Mouse (Mus musculus) midbrain, embryonic 12.5 days (tissue): ENCODE data around the gene Teddm1b. TPM values are rescaled to one million over a fixed set of nuclear protein-coding genes. Genes with fewer than 3 reads are reported as not detected.

Experiments used
- ATAC-seq: fragments of 200-750 bp; cut with Nextera tagmentation; 2 replicates; pipeline ENCODE4 v1.8.0; 2017; ENCODE audit warnings: low read depth, moderate TSS enrichment, moderate library complexity; ENCODE audit not compliant: low FRiP score
- H3K27ac ChIP-seq: fragments of 300-500 bp; sonication (generic); replicated peaks from 2 replicates; pipeline ENCODE4 v1.5.1; 2016; ENCODE audit warnings: mild to moderate bottlenecking
- H3K27me3 ChIP-seq: fragments of 300-500 bp; sonication (generic); 2 replicates; pipeline ENCODE4 v1.6.1; 2016; ENCODE audit warnings: mild to moderate bottlenecking
- H3K36me3 ChIP-seq: fragments of 300-500 bp; sonication (generic); 2 replicates; pipeline ENCODE4 v1.6.1; 2016
- H3K4me1 ChIP-seq: fragments of 300-500 bp; sonication (generic); 2 replicates; pipeline ENCODE4 v1.6.1; 2016
- H3K4me2 ChIP-seq: fragments of 300-500 bp; sonication (generic); replicated peaks from 2 replicates; pipeline ENCODE4 v1.6.1; 2016; ENCODE audit warnings: mild to moderate bottlenecking, moderate library complexity
- H3K4me3 ChIP-seq: fragments of 300-500 bp; sonication (generic); 2 replicates; pipeline ENCODE4 v1.5.1; 2016; ENCODE audit warnings: mild to moderate bottlenecking
- H3K9ac ChIP-seq: fragments of 300-500 bp; sonication (generic); replicated peaks from 2 replicates; pipeline ENCODE4 v1.6.1; 2016; ENCODE audit warnings: mild to moderate bottlenecking, moderate library complexity
- H3K9me3 ChIP-seq: fragments of 300-500 bp; sonication (generic); 2 replicates; pipeline ENCODE4 v1.6.1; 2016; ENCODE audit warnings: mild to moderate bottlenecking
- WGBS: fragments of 180-500 bp; shearing (Covaris S2); methylation state at CpG from one replicate; pipeline ENCODE4 v1.1.7; 2016; 5-methylcytosine and 5-hydroxymethylcytosine counted together
- polyA plus RNA-seq: library from polyadenylated mRNA; unstranded; fragments of >200 nt; fragmentation: Nextera tagmentation; extraction: Ambion mirVana; gene quantifications from 2 replicates; pipeline ENCODE4 v1.2.1, GENCODE M21; 2016

The Teddm1b gene
- polyA plus RNA-seq, 1 experiment from 2014 or later, result 2.7 TPM

GRCm38 (mm10) chr1:153891442-153891841, 17.3 kb downstream of the Teddm1b start, which contains the start of gene Teddm1a:
Gene Teddm1a (plus strand): TSS chr1:153891742.
- Histone ChIP-seq H3K4me3 (no peak within 1 kb of the TSS), H3K9me3 (no peaks in the 10 kb centered on the region), H3K4me2 (no peak within 1 kb of the TSS), H3K27ac (no peak within 1 kb of the TSS), H3K4me1 (0 out of 2 replicates have a peak, but pooled peaks cover 3% of the 10 kb centered on the region), H3K9ac (no peak within 1 kb of the TSS), H3K27me3 (peaks cover 8% of the 10 kb centered on the region), H3K36me3 (no peaks in the 10 kb centered on the region)
- WGBS, result 83% methylated on average over 4 of the region's 4 CpGs
- no peak for ATAC-seq

- WGBS, result 75% methylated on average over 2 of the region's 2 CpGs
These were observed 19.6 kb downstream of the Teddm1b start for GRCm38 (mm10) chr1:153893746-153894145.

GRCm38 (mm10) chr1:153894201-153894893, 20.2 kb downstream of the Teddm1b start:
- H3K36me3 ChIP-seq, result no peaks in the 10 kb centered on the region
- H3K27me3 ChIP-seq, result peaks cover 23% of the 10 kb centered on the region
- no peaks in the 10 kb centered on the region for H3K9me3 ChIP-seq
- 65% methylated on average over 8 of the region's 8 CpGs for WGBS
- H3K4me3 ChIP-seq, result no peak overlapping the region
- no peak overlapping the region for H3K9ac ChIP-seq
- H3K27ac ChIP-seq, result no peak overlapping the region
- 0 out of 2 replicates have a peak, but pooled peaks cover 9% of the 10 kb centered on the region for H3K4me1 ChIP-seq
- H3K4me2 ChIP-seq, result no peak overlapping the region
- ATAC-seq, result no peak

More at GRCm38 (mm10) chr1:153893746-153894145, 19.6 kb downstream of the Teddm1b start:
- ATAC-seq, result no peak
- H3K9me3 ChIP-seq, result no peaks in the 10 kb centered on the region
- no peak overlapping the region for H3K9ac ChIP-seq
- 0 out of 2 replicates have a peak, but pooled peaks cover 5% of the 10 kb centered on the region for H3K4me1 ChIP-seq
- H3K36me3 ChIP-seq, result no peaks in the 10 kb centered on the region
- H3K4me3 ChIP-seq, result no peak overlapping the region
- H3K27ac ChIP-seq, result no peak overlapping the region
- H3K4me2 ChIP-seq, result no peak overlapping the region
- peaks cover 23% of the 10 kb centered on the region for H3K27me3 ChIP-seq

- ATAC-seq, result no peak
- no peak overlapping the region for H3K9ac ChIP-seq
- WGBS, result 35% methylated on average over 5 of the region's 5 CpGs
These were observed 20.8 kb downstream of the Teddm1b start for GRCm38 (mm10) chr1:153894979-153895378.

GRCm38 (mm10) chr1:153897196-153897595, 23.1 kb downstream of the Teddm1b start:
- Histone ChIP-seq H3K9ac (no peak overlapping the region), H3K9me3 (no peaks in the 10 kb centered on the region), H3K4me2 (no peak overlapping the region), H3K4me3 (no peak overlapping the region), H3K4me1 (peaks cover 22% of the 10 kb centered on the region), H3K27me3 (peaks cover 23% of the 10 kb centered on the region), H3K27ac (no peak overlapping the region), H3K36me3 (no peaks in the 10 kb centered on the region)
- ATAC-seq, result no peak
- 84% methylated on average over 8 of the region's 8 CpGs for WGBS

More at GRCm38 (mm10) chr1:153894979-153895378, 20.8 kb downstream of the Teddm1b start:
- Histone ChIP-seq H3K27ac (no peak overlapping the region), H3K4me1 (0 out of 2 replicates have a peak, but pooled peaks cover 9% of the 10 kb centered on the region), H3K9me3 (no peaks in the 10 kb centered on the region), H3K4me2 (no peak overlapping the region), H3K27me3 (peaks cover 23% of the 10 kb centered on the region), H3K36me3 (no peaks in the 10 kb centered on the region), H3K4me3 (no peak overlapping the region)

GRCm38 (mm10) chr1:153898989-153899730, 25.0 kb downstream of the Teddm1b start:
- peak overlapping the region; percentile 85 for H3K4me3 ChIP-seq
- H3K9ac ChIP-seq, result peak overlapping the region; percentile 59
- H3K4me2 ChIP-seq, result peak overlapping the region; percentile 91
- ATAC-seq, result peak; percentile 56
- H3K9me3 ChIP-seq, result no peaks in the 10 kb centered on the region
- H3K36me3 ChIP-seq, result peaks cover 16% of the 10 kb centered on the region
- peaks cover 17% of the 10 kb centered on the region for H3K27me3 ChIP-seq
- peaks cover 35% of the 10 kb centered on the region for H3K4me1 ChIP-seq
- H3K27ac ChIP-seq, result peak overlapping the region; percentile 98
- WGBS, result 18% methylated on average over 22 of the region's 22 CpGs

- Histone ChIP-seq H3K9ac (peak within 1 kb of the TSS; percentile 93), H3K27ac (peak within 1 kb of the TSS; percentile 98), H3K4me1 (peaks cover 35% of the 10 kb centered on the region), H3K36me3 (peaks cover 23% of the 10 kb centered on the region), H3K27me3 (peaks cover 17% of the 10 kb centered on the region), H3K9me3 (no peaks in the 10 kb centered on the region), H3K4me2 (peak within 1 kb of the TSS; percentile 91), H3K4me3 (peak within 1 kb of the TSS; percentile 85)
- WGBS, result under 1% methylated on average over 51 of the region's 51 CpGs
- ATAC-seq, result peak; percentile 96
These were observed 25.7 kb downstream of the Teddm1b start, which contains the start of the genes Glul and Teddm2 for GRCm38 (mm10) chr1:153899731-153900380. Gene Glul (plus strand): TSS chr1:153899944. Gene Teddm2 (minus strand): TSS chr1:153900228.

GRCm38 (mm10) chr1:153900381-153900780, 26.2 kb downstream of the Teddm1b start:
- peak overlapping the region; percentile 93 for H3K9ac ChIP-seq
- peak overlapping the region; percentile 85 for H3K4me3 ChIP-seq
- H3K4me2 ChIP-seq, result peak overlapping the region; percentile 91
- peak overlapping the region; percentile 98 for H3K27ac ChIP-seq
- 1% methylated on average over 36 of the region's 36 CpGs for WGBS
- peaks cover 32% of the 10 kb centered on the region for H3K4me1 ChIP-seq
- H3K27me3 ChIP-seq, result peaks cover 17% of the 10 kb centered on the region
- H3K36me3 ChIP-seq, result peaks cover 28% of the 10 kb centered on the region
- peak; percentile 56 for ATAC-seq
- no peaks in the 10 kb centered on the region for H3K9me3 ChIP-seq

GRCm38 (mm10) chr1:153900860-153901730, 26.9 kb downstream of the Teddm1b start:
- Histone ChIP-seq H3K9me3 (no peaks in the 10 kb centered on the region), H3K9ac (peak overlapping the region; percentile 93), H3K27ac (peak overlapping the region; percentile 98), H3K4me3 (peak overlapping the region; percentile 85), H3K4me1 (peaks cover 32% of the 10 kb centered on the region), H3K36me3 (peaks cover 35% of the 10 kb centered on the region), H3K27me3 (peaks cover 17% of the 10 kb centered on the region), H3K4me2 (peak overlapping the region; percentile 91)
- WGBS, result 1% methylated on average over 25 of the region's 25 CpGs
- no peak for ATAC-seq

GRCm38 (mm10) chr1:153903006-153903405, 28.9 kb downstream of the Teddm1b start:
- WGBS, result 50% methylated on average over 13 of the region's 13 CpGs
- H3K27me3 ChIP-seq, result no peaks in the 10 kb centered on the region; the same call in 1 of the 2 replicates
- no peak overlapping the region for H3K9ac ChIP-seq
- peaks cover 54% of the 10 kb centered on the region for H3K36me3 ChIP-seq
- peak overlapping the region; percentile 28 for H3K4me2 ChIP-seq
- 0 out of 2 replicates have a peak overlapping the region, but pooled peaks have one; percentile 4 for H3K4me3 ChIP-seq
- H3K9me3 ChIP-seq, result no peaks in the 10 kb centered on the region
- ATAC-seq, result no peak
- H3K4me1 ChIP-seq, result peaks cover 32% of the 10 kb centered on the region
- no peak overlapping the region for H3K27ac ChIP-seq

- H3K4me1 ChIP-seq, result peaks cover 26% of the 10 kb centered on the region
- no peak overlapping the region for H3K4me3 ChIP-seq
- no peaks in the 10 kb centered on the region for H3K9me3 ChIP-seq
- 97% methylated on average over 14 of the region's 14 CpGs for WGBS
- H3K4me2 ChIP-seq, result no peak overlapping the region
- no peaks in the 10 kb centered on the region; the same call in 1 of the 2 replicates for H3K27me3 ChIP-seq
- peaks cover 64% of the 10 kb centered on the region for H3K36me3 ChIP-seq
- H3K27ac ChIP-seq, result no peak overlapping the region
- no peak for ATAC-seq
- H3K9ac ChIP-seq, result no peak overlapping the region
These were observed 30.1 kb downstream of the Teddm1b start for GRCm38 (mm10) chr1:153904236-153904635.
